Mouse (Mus musculus): ENCODE data around the gene H2al2c.
"Not testable (repeated sequence)": the region's sequence is repeated elsewhere in the genome, so short reads cannot be mapped to it uniquely, and the experiment has no call there.

H2al2c gene

GRCm38 (mm10) chrY:2598799-2599198, at the start of gene H2al2c:
TSS of gene H2al2c (plus strand) at chrY:2599099.
- DNase-seq (ENCODE audit: low spot score in 2 of 2): not testable (repeated sequence)
